Mouse (Mus musculus): Measurements from ENCODE around the gene Gm9958. TPM values are rescaled to one million over a fixed set of nuclear protein-coding genes. Genes with fewer than 3 reads are reported as not detected.

Gm9958 gene
- 1 to 10 TPM; 1.1 to 1.5 TPM for total RNA-seq (2021)
- long read RNA-seq, experiment 1 = 0 reads
- long read RNA-seq, experiment 2, partial matches to known transcripts = 0 of 4 reads
- long read RNA-seq, experiment 2, other reads (novel, unspliced or antisense) = 0 of 4 reads

GRCm38 (mm10) chr5:90367067-90367303 is at the start of gene Gm9958:
TSS of gene Gm9958 (plus strand) at chr5:90367204.
- DNase-seq (ENCODE audit: low spot score in 2 of 2) = peak in 1 of 2 experiments; percentile 18

DNA sequence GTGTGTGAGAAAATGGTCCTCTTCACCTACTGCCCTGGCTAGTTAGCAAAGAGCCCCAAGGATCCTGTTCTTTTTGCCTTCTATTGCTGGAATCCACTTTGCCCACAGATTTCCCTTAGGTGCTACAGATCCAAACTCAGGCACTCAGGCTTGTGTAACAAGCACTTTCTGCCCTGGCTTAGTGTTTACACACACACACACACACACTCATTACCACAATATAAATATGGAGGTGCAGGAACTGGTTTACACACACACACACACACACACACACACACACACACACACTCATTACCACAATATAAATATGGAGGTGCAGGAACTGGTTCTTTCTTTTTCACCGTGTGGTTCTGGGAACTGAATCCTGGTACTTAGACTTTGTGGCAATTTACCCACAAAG is 35.9 kb upstream of the Gm9958 start:
- DNase-seq (ENCODE audit: low spot score in 2 of 2) = no peak

GRCm38 (mm10) chr5:90332478-90332877 is 34.5 kb upstream of the Gm9958 start:
- no peak for DNase-seq (ENCODE audit: low spot score in 2 of 2)

DNA sequence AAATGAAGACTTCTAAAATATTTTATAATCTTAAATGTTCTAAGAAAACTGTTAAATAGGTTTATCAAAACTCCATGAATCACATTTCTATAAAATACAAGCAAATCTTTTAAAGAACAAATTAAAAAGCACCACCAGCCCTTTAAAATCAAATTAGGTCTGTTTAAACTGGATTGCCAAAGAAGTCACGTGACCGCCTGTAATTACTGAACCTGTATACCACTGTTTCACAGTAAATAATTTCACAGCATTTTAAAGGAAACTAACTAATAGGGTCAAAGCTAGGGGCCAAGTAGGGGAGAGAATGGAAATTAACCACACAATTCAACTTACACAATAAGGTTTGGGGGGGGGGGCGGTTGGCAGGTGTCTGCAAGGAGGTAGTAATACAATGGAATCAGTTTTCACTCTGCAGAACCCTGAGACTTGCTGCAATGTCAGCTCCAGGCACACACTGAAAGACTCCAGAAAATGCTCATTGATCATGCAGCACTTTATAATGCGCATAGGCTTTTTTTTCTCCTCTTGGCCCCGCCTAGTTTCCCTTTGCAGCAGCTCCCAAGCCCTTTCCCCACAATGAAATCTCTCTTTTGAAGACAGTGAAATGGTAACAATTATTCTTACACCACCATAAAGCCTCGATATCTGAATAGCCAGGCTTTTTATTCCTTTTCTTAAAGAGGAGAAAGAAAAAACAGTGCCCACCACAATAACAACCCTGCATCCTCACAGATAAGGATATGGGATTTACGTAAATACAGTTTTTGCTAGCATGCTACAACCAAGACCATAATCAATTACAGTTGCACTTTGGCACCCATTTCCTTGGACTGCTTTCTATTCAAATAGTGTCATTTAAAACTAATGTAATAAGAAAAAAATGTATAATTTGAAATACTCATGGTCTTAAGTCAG is 28.6 kb upstream of the Gm9958 start:
- no peak for DNase-seq (ENCODE audit: low spot score in 2 of 2)

DNA sequence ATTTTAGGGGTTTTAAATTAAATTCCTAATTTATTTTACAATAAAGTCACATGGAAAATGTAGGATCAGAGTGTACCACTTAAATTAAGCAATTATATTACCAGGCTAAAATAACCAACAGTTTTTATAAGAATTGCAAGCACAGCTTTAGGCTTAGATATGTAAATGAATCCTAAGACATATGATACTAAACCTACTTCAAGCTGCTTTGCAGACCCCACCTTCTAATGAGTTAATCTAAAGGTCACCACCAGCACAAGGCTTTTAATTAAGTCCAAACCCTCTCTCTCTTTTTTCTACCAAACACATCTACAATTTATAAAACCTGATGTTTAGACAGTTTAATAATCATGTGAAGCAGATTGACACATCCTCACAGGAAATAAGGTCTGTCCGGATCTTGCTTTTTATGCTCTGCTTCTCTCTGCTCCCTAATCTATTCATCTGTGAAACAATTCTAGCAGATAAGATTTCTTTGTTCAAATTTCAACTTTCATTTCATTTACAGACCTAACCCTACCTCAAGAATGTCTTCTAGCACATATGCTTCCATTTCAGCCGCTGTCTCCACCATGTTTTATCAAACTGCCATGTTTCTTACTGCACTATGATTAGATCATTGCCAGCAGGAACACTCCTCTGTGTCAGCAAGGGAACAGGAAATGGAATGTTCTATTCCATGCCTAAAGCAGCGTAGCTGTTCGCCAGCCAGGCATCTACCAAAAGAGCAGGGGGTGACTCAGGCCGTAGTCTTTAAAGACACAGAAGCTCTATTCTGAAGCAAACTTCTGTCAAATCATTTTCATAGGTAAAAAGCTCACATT is 27.7 kb upstream of the Gm9958 start:
- DNase-seq (ENCODE audit: low spot score in 2 of 2) = peak; percentile 50 to 85

DNA sequence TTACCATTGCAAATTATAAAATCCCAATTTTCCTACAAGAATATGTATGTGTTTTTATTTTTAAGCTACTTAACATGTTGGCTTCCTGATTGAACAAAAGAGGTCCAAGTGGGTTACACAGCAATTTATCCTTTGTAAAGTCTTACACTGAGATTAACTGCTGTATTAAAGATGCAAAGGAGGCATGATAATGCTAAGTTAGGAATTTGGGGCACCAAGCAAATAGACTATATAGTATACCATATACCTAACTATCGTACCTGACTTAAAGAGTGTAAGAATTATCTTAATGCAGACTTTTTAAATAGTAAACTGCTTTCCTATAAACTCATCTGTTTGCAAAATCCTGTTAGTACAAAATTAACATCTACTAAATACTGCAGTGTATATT is 27.1 kb upstream of the Gm9958 start:
- DNase-seq (ENCODE audit: low spot score in 2 of 2) = no peak

GRCm38 (mm10) chr5:90340847-90341246 is 26.2 kb upstream of the Gm9958 start:
- no peak for DNase-seq (ENCODE audit: low spot score in 2 of 2)

DNA sequence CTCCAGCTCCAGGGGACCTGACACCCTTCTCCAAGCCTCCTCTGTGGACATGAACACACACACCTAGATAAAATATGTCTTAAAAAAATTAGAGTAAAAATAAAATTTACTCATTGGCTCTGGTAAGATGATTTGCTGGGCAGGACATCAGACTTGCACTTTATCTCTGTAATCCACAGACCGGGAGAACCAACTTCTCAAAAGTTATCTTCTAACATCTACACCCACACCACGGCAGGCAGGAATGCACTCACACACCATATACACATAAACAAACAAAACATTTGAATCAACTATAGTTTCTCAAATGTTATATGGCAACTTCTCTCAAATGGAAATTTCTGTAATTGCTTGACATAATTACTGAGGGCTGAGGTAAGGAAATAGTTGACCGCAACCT is 20.1 kb upstream of the Gm9958 start:
- no peak for DNase-seq (ENCODE audit: low spot score in 2 of 2)

DNA sequence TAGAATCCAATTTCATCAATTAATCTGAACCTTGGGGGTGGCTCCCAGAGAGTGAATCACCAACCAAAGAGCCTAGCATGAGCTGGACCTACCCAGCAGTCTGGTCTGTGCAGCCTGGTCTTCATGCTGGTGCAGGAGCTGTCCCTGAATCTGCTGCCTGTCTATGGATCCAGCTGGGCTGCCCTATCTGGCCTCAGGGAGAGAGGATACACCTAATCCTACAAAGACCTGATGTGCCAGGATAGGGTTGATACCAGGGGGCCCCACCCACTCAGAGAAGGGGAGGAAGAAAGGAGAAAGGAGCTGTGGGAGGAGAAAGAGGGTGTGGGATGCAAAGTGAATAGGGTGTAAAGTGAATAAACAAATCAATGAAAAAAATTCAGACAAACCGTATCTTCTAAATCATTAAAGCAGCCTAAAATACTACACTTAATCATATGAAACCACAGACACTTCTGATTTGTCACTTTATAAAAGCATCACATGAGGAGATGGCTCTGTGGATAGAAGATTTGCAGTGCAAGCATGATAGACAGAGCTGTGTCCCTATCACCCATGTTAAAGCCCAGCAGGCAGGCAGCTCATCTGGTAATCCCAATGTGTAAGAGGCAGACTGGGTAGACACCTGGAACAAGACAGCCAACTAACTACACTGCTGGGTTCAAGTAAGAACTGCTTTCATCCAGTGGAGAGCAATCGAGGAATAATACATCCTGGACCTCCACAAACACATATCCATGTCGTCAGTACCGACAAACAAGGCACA is 13.3 kb upstream of the Gm9958 start:
- no peak for DNase-seq (ENCODE audit: low spot score in 2 of 2)

DNA sequence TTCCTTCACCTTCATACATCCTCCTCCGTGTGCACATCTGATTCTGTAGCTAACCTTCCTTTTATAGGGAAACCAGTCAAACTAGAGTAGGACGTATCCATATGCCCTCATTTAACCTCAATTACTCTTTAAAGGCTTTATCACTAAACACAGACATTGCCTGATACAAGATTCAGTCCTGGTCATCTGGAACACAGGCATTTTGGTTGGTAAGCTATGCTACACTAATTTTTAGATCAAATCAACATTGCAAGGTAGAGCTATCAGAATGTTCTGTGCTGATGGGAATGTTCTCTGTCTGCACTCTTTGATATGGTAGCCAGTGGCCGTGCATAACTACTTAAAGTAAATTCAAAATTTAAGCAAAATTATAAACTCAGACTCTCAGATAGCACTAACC is 11.2 kb upstream of the Gm9958 start:
- no peak for DNase-seq (ENCODE audit: low spot score in 2 of 2)

DNA sequence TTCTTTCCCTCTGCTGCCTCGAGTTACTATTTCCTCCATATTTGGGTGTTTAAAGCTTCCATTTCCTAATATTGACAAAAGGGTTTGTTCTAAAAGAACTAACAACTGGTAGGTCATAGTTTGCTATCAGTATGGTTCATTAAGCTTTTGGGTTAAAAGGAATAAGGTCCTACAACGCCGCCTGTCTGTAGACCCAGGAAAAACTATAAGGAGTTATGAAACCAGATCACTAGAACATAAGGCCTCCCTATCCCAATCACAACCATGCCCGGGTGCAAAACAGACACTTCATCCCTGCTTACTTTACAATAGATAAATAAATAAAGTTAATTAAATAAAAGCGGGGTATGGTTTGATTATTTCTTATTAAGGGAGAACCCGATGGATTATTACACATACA is 2.5 kb upstream of the Gm9958 start:
- peak; percentile 62 to 81 for DNase-seq (ENCODE audit: low spot score in 2 of 2)

DNA sequence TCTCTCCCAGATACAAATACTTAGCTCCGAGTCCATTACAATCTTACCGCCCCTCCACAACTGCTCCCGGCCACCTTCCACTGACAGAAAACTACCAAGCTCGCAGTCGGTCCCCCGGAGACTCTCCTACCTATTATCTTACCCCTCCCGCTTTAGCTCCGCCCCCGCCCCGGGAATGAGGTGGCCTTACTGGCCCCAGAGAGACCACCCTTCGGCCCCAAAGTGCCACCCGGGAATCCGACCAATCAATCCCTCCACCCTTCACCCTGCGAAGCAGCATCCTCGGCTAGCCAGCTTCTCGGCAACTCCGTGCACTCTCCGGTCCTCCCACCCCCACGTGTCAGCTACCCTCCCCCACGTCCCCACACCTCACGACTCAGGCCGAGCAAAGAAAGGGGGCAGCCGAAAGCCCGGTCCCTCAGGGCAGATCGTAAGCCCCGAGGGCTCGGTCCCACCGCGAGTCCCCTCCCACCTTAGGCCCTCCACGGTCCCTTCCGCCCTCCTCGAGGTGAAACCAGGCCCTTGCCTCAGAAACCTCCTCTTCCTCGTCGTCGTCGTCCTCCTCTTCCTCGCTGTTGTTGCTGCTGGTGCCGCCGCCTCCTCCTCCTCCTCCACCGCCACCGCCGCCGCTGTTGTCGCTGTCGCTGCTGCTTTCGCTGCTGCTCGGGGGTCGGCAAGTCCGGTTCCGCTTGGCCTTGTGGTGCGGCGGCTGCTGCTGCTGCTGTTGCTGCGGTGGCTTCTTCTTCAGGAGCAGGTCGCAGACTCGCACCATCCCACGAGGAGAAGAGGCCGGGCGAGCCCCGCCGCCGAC is 1.7 kb upstream of the Gm9958 start:
- DNase-seq (ENCODE audit: low spot score in 2 of 2) = peak; percentile 26 to 47

DNA sequence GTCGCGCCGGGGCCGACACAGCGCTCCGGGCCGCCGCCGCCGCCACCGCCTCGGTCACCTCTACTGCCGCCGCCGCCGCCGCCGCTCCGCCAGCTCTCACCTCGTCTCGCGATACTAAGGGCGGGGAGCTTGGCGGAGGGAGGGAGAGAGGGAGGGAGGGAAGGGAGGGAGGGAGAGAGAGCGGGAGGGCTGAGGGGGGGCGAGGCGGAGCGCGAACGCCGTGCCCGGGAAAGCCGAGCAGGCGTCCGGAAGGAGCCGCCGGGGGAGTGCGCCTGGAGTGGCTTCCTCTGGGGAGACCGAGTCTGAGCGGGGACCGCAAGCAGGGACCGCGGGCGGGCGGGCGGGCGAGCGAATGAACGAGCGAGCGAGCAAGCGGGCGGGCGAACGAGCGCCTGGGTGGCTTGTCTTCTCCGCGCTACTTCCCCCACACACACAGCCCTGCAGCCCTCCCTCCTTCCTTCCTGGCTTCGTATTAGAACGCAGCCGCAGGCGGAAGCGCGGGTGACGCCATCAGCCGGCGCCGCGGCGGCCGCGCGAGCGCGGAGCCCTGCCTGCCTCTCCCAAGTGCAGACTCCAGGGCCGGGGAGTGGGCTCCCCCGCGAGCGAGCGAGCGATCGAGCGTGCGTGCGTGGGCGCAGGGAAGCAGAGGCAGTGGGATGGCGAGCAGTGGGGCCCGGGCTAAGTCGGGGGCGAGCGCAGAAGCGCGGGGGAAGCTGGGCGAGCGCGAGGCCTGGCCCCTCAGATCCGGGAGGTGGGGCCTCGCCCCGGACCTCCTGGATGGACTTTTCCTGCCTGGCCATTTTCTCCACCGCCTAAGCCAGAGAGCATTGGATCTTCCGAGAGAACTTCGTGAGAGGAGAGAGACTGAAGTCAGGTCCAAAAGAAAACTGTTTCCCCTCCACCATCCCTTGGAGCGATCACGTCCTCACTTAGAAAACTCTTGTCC is 610 bp upstream of the Gm9958 start, which contains the start of gene Ankrd17:
TSS of gene Ankrd17 (minus strand) at position 457 of the 946 bp plus-strand sequence.
- peak; percentile 91 to 95 for DNase-seq (ENCODE audit: low spot score in 2 of 2)

DNA sequence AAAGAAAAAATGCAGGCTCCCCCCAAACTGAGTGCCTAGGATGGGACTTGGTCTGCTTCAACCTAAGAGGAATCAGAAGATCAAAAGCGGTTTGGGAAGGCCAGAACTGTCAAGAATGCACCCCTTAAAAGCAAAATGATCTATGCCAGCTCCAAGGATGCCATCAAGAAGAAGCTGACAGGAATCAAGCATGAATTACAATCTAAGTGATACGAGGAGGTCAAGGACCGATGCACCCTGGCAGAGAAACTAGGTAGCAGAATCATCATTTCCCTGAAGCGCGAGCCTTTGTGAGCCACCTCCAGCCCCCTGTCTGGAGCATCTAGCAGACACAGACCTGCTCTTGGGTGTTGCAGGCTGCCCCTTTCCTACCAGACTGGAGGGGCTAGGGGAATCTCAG is 3.4 kb downstream of the Gm9958 start:
- no peak for DNase-seq (ENCODE audit: low spot score in 2 of 2)

- DNase-seq (ENCODE audit: low spot score in 2 of 2) = no peak
These were observed 6.7 kb downstream of the Gm9958 start for GRCm38 (mm10) chr5:90373708-90374107.

GRCm38 (mm10) chr5:90381458-90381857 is 14.5 kb downstream of the Gm9958 start:
- DNase-seq (ENCODE audit: low spot score in 2 of 2) = no peak

GRCm38 (mm10) chr5:90383080-90383479 is 16.1 kb downstream of the Gm9958 start:
- no peak for DNase-seq (ENCODE audit: low spot score in 2 of 2)

GRCm38 (mm10) chr5:90393764-90394163 is 26.8 kb downstream of the Gm9958 start:
- no peak for DNase-seq (ENCODE audit: low spot score in 2 of 2)

DNA sequence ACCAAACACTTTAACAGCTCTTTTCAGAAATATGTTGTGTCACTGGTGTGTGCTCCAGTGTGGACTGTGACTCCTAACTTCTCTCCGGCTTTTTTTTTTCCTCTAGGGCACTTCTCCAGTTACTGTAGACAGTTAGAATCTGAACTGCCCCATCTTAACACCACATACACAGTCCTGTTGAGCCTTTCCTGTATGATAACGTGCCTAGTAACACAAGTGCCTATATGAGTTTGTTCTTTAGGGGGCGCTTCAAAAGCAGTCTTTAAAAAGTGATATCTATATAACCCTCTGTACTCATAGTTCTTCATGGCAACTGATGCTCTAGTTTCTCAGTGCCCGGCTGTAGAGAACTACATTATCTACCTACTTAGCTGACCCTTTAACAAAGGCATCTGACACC is 27.3 kb downstream of the Gm9958 start:
- DNase-seq (ENCODE audit: low spot score in 2 of 2) = no peak
